ENCODE assay signal across 31 mouse cellular contexts in the genomic region with DNA sequence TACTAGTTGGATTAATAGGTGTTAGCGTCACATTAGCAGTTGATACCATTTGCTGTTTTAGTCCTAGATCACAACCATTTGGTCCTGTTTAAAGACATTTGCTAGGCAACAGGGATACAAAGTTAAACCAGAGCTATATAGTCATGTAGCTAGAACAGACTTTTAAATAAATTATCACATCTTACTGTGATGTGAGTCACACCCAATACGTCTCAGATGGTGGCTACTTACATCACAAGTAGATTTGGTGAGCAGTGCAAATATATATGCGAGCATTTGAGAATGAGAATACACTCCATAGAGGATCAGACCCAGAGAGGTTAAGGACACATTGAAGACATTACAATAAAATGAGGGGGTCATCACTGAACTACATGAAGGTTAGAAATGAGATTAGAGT.
"Had no signal": no experiment of that assay in that cellular context is flagged by ENCODE, and none has a peak within 500 bp of the region (broad histone marks: within the 10 kb centered on the region; RNA-seq: fewer than 3 reads in every experiment).

No protein-coding gene starts in this region.

- H3K9ac ChIP-seq: heart, embryonic 13.5 days; heart, embryonic 15.5 days; hindbrain, embryonic 12.5 days; hindbrain, embryonic 13.5 days; hindbrain, embryonic 14.5 days; hindbrain, embryonic 15.5 days; intestine, embryonic 15.5 days; kidney, embryonic 15.5 days had no signal

- H3K27me3 ChIP-seq: heart, embryonic 13.5 days; heart, embryonic 15.5 days; hindbrain, embryonic 12.5 days; hindbrain, embryonic 13.5 days; hindbrain, embryonic 15.5 days; intestine, embryonic 15.5 days; kidney, embryonic 15.5 days had no signal

- H3K9me3 ChIP-seq: heart, embryonic 13.5 days; heart, embryonic 15.5 days; hindbrain, embryonic 10.5 days; hindbrain, embryonic 12.5 days; hindbrain, embryonic 13.5 days; hindbrain, embryonic 15.5 days; intestine, embryonic 15.5 days; kidney, embryonic 15.5 days had no signal

- H3K4me3 ChIP-seq: heart, embryonic 13.5 days; heart, embryonic 15.5 days; hindbrain, embryonic 10.5 days; hindbrain, embryonic 12.5 days; hindbrain, embryonic 13.5 days; hindbrain, embryonic 15.5 days; intestine, embryonic 15.5 days; kidney, embryonic 15.5 days; layer of hippocampus, adult 2 months; left cerebral cortex, adult 2 months had no signal

- H3K4me2 ChIP-seq: heart, embryonic 13.5 days; heart, embryonic 15.5 days; hindbrain, embryonic 12.5 days; hindbrain, embryonic 13.5 days; hindbrain, embryonic 14.5 days; hindbrain, embryonic 15.5 days; intestine, embryonic 15.5 days; kidney, embryonic 15.5 days had no signal

- H3K36me3 ChIP-seq: heart, embryonic 15.5 days; intestine, embryonic 15.5 days had no signal

- ATAC-seq: hindbrain, embryonic 16.5 days; hindbrain, postnatal 0 days; inflammation-experienced regulatory T-cells, adult 6 months had no signal

- DNase-seq: heart, postnatal 10 days; heart, postnatal 14 days; heart, postnatal 36 days; heart, postnatal 4 days; kidney, adult 11 months; kidney, adult 18-20 months; kidney, adult 2 months; kidney, adult 8-10 months; kidney, adult 9 months; kidney, postnatal 10 days; kidney, postnatal 14 days; kidney, postnatal 25 days; kidney, postnatal 36 days; kidney, postnatal 4 days; layer of hippocampus, adult 9-11 months; layer of hippocampus, postnatal 36 days had no signal

- H3K27ac ChIP-seq: heart, embryonic 13.5 days; heart, embryonic 15.5 days; hindbrain, embryonic 10.5 days; hindbrain, embryonic 12.5 days; hindbrain, embryonic 13.5 days; hindbrain, embryonic 14.5 days; hindbrain, embryonic 15.5 days; hindbrain, postnatal 0 days; intestine, embryonic 15.5 days; kidney, embryonic 15.5 days; kidney, postnatal 0 days; layer of hippocampus, adult 2 months; left cerebral cortex, adult 2 months had no signal

- H3K4me1 ChIP-seq: hindbrain, embryonic 10.5 days; hindbrain, embryonic 12.5 days; hindbrain, embryonic 13.5 days; hindbrain, embryonic 15.5 days had no signal
